Mouse (Mus musculus) heart, embryonic 16.5 days (tissue): Measurements from ENCODE around the gene Zfp74. TPM values are rescaled to one million over a fixed set of nuclear protein-coding genes. Genes with fewer than 3 reads are reported as not detected.

Experiments
- ATAC-seq: fragments of 200-750 bp; cut with Nextera tagmentation; replicated peaks from 2 replicates; pipeline ENCODE4 v1.8.0; 2017; ENCODE audit warnings: moderate number of reproducible peaks; ENCODE audit not compliant: insufficient read depth, low FRiP score; ENCODE audit errors: extremely low read depth
- H3K27ac ChIP-seq: fragments of 300-500 bp; sonication (generic); 2 replicates; pipeline ENCODE4 v1.5.1; 2014; ENCODE audit warnings: mild to moderate bottlenecking, low read length, control low read depth, moderate library complexity
- H3K27me3 ChIP-seq: fragments of 300-500 bp; sonication (generic); 2 replicates; pipeline ENCODE4 v1.6.1; 2014; ENCODE audit warnings: low read length, mixed read lengths; ENCODE audit not compliant: control insufficient read depth, insufficient read depth
- H3K36me3 ChIP-seq: fragments of 300-500 bp; sonication (generic); 2 replicates; pipeline ENCODE4 v1.6.1; 2014; ENCODE audit not compliant: control insufficient read depth, insufficient read depth
- H3K4me1 ChIP-seq: fragments of 300-500 bp; sonication (generic); 2 replicates; pipeline ENCODE4 v1.6.1; 2014; ENCODE audit warnings: low read length, mixed read lengths; ENCODE audit not compliant: control insufficient read depth, insufficient read depth
- H3K4me2 ChIP-seq: fragments of 300-500 bp; sonication (generic); 2 replicates; pipeline ENCODE4 v1.6.1; 2014; ENCODE audit warnings: low read depth, mild to moderate bottlenecking, control low read depth, low read length
- H3K4me3 ChIP-seq: fragments of 300-500 bp; sonication (generic); 2 replicates; pipeline ENCODE4 v1.5.1; 2014; ENCODE audit warnings: mild to moderate bottlenecking, control low read depth, low read length
- H3K9ac ChIP-seq: fragments of 300-500 bp; sonication (generic); 2 replicates; pipeline ENCODE4 v1.6.1; 2014; ENCODE audit warnings: low read length, control low read depth
- H3K9me3 ChIP-seq: fragments of 300-500 bp; sonication (generic); replicated peaks from 2 replicates; pipeline ENCODE4 v1.6.1; 2016; ENCODE audit warnings: low read length; ENCODE audit not compliant: control insufficient read depth
- WGBS: fragments of 180-500 bp; shearing (Covaris S2); extraction: QIAGEN DNeasy Blood & Tissue Kit; methylation state at CpG from one replicate; pipeline ENCODE4 v1.1.7; 2014; 5-methylcytosine and 5-hydroxymethylcytosine counted together
- polyA plus RNA-seq: library from polyadenylated mRNA; unstranded; fragments of >200 nt; fragmentation: Nextera tagmentation; extraction: Ambion mirVana; gene quantifications from 2 replicates; pipeline ENCODE4 v1.2.1, GENCODE M21; 2015

The Zfp74 gene
- 8.2 and 8.3 TPM in 2 replicates for polyA plus RNA-seq

DNA sequence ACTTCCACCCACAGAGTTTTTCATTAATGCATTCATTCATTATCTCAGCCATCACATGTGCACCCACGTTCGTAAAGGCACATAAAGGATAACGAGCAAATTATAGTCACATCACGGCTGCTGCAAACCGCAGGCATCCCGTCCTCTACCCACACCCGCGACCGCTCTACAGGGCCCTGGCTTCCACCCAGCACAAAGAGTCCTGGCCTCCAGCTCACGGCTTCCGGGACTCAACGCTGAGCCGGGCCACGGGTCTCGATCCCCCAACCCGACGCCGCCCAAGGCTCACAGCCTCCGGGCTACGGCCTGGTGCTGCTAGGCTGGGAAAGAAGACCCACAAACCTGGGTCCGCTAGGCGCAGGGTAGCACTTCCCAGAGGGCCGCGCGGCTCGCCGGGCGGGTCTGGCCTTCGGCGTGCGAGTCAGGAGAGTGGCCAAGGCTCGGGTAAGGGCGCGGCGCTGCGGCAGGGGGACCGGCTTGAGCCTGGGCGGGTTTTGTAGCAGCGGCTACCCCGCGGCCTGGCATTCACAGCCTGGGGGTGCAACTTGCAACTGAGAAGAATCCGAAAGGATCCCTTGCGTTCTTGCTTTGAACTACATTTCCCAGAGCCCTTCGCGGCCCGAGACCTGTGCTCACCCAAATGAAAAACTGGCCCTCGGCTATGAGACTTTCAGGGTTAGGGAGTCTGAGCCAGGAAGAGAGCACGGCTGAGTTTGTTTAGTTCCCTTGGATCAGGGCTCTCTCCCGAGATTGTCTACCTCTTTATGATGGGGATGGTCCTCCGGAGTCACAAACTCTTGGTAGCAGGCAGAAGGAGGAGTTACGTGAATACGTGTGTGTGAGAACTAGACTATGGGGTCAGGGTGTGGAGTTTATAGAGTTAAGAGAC is at the start of gene Zfp74:
Gene Zfp74, minus strand, starts transcription at position 577 of the 889 bp plus-strand sequence.
- peak within 1 kb of the TSS; percentile 95 for H3K27ac ChIP-seq
- H3K27me3 ChIP-seq: no peaks in the 10 kb centered on the region
- peak within 1 kb of the TSS; percentile 70 for H3K4me3 ChIP-seq
- H3K4me2 ChIP-seq: peak within 1 kb of the TSS; percentile 81
- no peaks in the 10 kb centered on the region; the same call in 1 of the 2 replicates for H3K36me3 ChIP-seq
- H3K9me3 ChIP-seq: no peaks in the 10 kb centered on the region
- 1% methylated on average over 52 of the region's 52 CpGs for WGBS
- peak within 1 kb of the TSS; percentile 92 for H3K9ac ChIP-seq
- peak; percentile 82 for ATAC-seq
- peaks cover 8% of the 10 kb centered on the region for H3K4me1 ChIP-seq

DNA sequence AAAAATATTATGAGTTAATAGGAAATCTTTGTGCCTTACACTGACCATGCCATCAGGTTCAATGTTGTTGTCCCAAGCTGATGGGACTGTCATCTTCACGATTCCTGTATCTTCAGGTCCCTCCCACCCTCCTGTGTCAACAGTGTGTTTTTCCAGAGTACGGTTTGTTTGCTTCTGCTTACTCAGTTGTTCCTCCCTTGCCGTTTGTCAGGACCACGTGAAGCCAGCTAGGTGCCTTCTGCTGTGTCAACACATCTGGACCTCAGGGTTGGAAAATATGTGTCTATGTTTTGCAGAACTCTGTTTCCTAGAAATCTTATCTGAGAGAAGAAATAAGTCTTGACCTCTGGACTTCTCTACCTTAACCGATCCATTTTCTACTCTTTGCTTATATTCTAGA is 46.7 kb upstream of the Zfp74 start:
- Histone ChIP-seq H3K27ac (no peak overlapping the region), H3K27me3 (no peaks in the 10 kb centered on the region), H3K4me2 (no peak overlapping the region), H3K4me3 (no peak overlapping the region), H3K9me3 (no peaks in the 10 kb centered on the region), H3K4me1 (peaks cover 5% of the 10 kb centered on the region), H3K9ac (no peak overlapping the region), H3K36me3 (peaks cover 33% of the 10 kb centered on the region)
- 0 out of 2 replicates have a peak, but pooled peaks have one; percentile 28 for ATAC-seq
- WGBS: 62% methylated on average over 5 of the region's 5 CpGs

DNA sequence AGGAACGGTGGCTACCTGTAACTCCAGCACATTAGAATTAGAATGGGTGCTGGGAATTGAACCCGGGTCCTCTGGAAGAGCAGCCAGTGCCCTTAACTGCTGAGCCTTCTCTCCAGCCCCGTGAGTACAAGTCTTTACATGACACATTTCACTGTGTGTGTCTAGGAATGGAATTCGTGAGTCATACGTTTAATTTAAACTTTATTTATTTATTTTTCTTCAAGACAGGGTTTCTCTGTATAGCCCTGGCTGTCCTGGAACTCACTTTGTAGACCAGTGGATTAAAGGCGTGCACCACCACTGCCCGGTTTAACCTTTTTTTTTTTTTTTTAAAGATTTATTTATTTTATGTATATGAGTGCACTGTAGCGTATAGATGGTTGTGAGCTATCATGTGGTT is 41.2 kb upstream of the Zfp74 start:
- Histone ChIP-seq H3K27me3 (no peaks in the 10 kb centered on the region), H3K9me3 (no peaks in the 10 kb centered on the region), H3K9ac (no peak overlapping the region), H3K36me3 (peaks cover 62% of the 10 kb centered on the region), H3K4me1 (peaks cover 5% of the 10 kb centered on the region), H3K4me3 (no peak overlapping the region), H3K4me2 (no peak overlapping the region), H3K27ac (no peak overlapping the region)
- ATAC-seq: no peak
- 80% methylated on average over 8 of the region's 8 CpGs for WGBS

GRCm38 (mm10) chr7:29993340-29993739 is 39.5 kb upstream of the Zfp74 start:
- 92% methylated on average over 9 of the region's 9 CpGs for WGBS

DNA sequence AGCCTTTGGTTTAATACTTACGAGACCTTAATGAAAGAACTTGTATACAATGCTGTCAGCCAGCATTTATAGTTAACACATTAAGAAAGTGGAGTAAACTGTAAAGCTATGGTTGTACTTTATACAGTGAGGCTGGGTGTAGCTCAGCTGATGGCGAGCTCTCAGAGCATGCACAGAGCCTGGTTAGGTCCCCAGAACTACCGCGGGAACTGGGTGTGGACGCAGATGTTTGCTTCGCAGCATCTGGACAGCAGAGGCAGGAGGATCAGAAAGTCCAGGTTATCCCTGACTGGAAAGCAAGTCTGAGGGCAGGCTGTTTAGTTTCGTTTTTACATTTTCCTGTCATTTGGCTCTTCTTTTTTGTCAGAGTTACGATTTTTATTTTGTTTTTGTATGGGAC is 38.8 kb upstream of the Zfp74 start:
- WGBS: 95% methylated on average over 8 of the region's 8 CpGs
- no peak for ATAC-seq
- peaks cover 59% of the 10 kb centered on the region for H3K36me3 ChIP-seq

More at GRCm38 (mm10) chr7:29993340-29993739, 39.5 kb upstream of the Zfp74 start:
- Histone ChIP-seq H3K36me3 (peaks cover 61% of the 10 kb centered on the region), H3K27ac (no peak overlapping the region), H3K4me2 (no peak overlapping the region), H3K9me3 (no peaks in the 10 kb centered on the region), H3K9ac (no peak overlapping the region), H3K4me1 (peaks cover 5% of the 10 kb centered on the region), H3K4me3 (no peak overlapping the region), H3K27me3 (no peaks in the 10 kb centered on the region)
- no peak for ATAC-seq

GRCm38 (mm10) chr7:29989031-29989430 is 35.1 kb upstream of the Zfp74 start:
- no peak for ATAC-seq
- H3K36me3 ChIP-seq: peaks cover 55% of the 10 kb centered on the region
- 82% methylated on average over 11 of the region's 11 CpGs for WGBS

More for the DNA sequence above, 38.8 kb upstream of the Zfp74 start:
- Histone ChIP-seq H3K4me1 (peaks cover 1% of the 10 kb centered on the region), H3K4me2 (no peak overlapping the region), H3K27ac (no peak overlapping the region), H3K4me3 (no peak overlapping the region), H3K9ac (no peak overlapping the region), H3K27me3 (no peaks in the 10 kb centered on the region), H3K9me3 (no peaks in the 10 kb centered on the region)

GRCm38 (mm10) chr7:29987551-29987950 is 33.7 kb upstream of the Zfp74 start:
- Histone ChIP-seq H3K4me3 (no peak overlapping the region), H3K4me2 (no peak overlapping the region), H3K9me3 (no peaks in the 10 kb centered on the region), H3K27ac (no peak overlapping the region), H3K4me1 (peaks cover 19% of the 10 kb centered on the region), H3K9ac (no peak overlapping the region), H3K27me3 (no peaks in the 10 kb centered on the region), H3K36me3 (peaks cover 45% of the 10 kb centered on the region)
- no peak for ATAC-seq
- 87% methylated on average over 5 of the region's 5 CpGs for WGBS

More at GRCm38 (mm10) chr7:29989031-29989430, 35.1 kb upstream of the Zfp74 start:
- H3K4me2 ChIP-seq: no peak overlapping the region
- H3K4me1 ChIP-seq: peaks cover 14% of the 10 kb centered on the region
- no peak overlapping the region for H3K4me3 ChIP-seq
- H3K9ac ChIP-seq: no peak overlapping the region
- no peak overlapping the region for H3K27ac ChIP-seq
- no peaks in the 10 kb centered on the region for H3K9me3 ChIP-seq
- no peaks in the 10 kb centered on the region for H3K27me3 ChIP-seq

DNA sequence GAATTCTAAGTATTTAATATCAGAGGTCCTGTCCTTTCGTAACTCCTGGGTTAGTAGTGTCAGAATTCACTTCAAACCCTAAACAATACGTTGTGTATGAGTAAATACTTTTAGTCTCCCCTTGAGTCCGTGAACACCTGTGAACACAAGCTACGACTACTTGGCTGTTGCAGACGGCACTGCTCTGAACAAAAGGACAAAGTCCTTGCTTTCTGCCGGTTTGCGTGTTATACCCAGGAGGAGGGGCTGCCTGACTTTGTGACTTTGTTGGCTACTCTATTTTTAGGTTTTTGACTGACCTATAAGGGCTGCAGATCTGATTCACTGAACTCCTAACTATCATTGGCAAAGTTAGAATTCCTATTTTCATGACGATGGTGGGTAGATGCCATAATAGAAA is 32.2 kb upstream of the Zfp74 start:
- peak overlapping the region; percentile 86 for H3K4me2 ChIP-seq
- 60% methylated on average over 8 of the region's 8 CpGs for whole genome bisulfite sequencing

More for the DNA sequence above, 32.2 kb upstream of the Zfp74 start:
- Histone ChIP-seq H3K9ac (peak overlapping the region; percentile 16; the same call in 1 of the 2 replicates), H3K4me1 (peaks cover 32% of the 10 kb centered on the region), H3K27me3 (no peaks in the 10 kb centered on the region), H3K9me3 (no peaks in the 10 kb centered on the region), H3K36me3 (peaks cover 35% of the 10 kb centered on the region), H3K27ac (no peak overlapping the region), H3K4me3 (no peak overlapping the region; the same call in 1 of the 2 replicates)
- no peak for ATAC-seq
